ENCODE assay signal across 32 mouse cellular contexts in the genomic region with DNA sequence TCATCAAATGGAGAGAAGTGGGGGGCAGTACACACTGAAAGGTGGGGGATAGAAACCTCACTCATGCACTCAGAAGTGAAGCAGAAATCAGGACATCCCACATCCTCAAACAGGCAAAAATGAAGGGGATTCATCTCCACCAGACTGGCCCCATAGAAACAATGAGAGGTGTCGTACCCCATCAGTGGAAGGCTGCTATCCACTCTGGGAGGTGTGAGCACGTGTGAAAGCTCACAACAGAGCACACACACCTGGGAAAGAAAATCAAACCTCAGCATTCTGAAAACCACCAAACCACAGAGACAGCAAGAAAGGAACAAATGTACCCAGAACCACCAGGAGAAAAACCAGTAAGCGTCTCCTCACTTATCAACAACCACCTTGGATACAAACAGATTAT.
"Had no signal": no experiment of that assay in that cellular context is flagged by ENCODE, and none has a peak within 500 bp of the region (broad histone marks: within the 10 kb centered on the region; RNA-seq: fewer than 3 reads in every experiment).

No protein-coding gene starts in this region.

- H3K27me3 ChIP-seq: limb, embryonic 12.5 days; limb, embryonic 13.5 days; limb, embryonic 15.5 days; liver, embryonic 12.5 days; liver, embryonic 13.5 days; liver, embryonic 15.5 days; lung, embryonic 15.5 days; megakaryocyte, embryonic 14.5 days; midbrain, embryonic 12.5 days; midbrain, embryonic 13.5 days; midbrain, embryonic 15.5 days had no signal

- H3K4me3 ChIP-seq: left cerebral cortex, adult 2 months; limb, embryonic 10.5 days; limb, embryonic 12.5 days; limb, embryonic 13.5 days; limb, embryonic 15.5 days; liver, embryonic 12.5 days; liver, embryonic 13.5 days; liver, embryonic 15.5 days; lung, embryonic 15.5 days; megakaryocyte, embryonic 14.5 days; midbrain, embryonic 10.5 days; midbrain, embryonic 12.5 days; midbrain, embryonic 13.5 days; midbrain, embryonic 15.5 days; myocyte had no signal

- DNase-seq: left cerebral cortex, postnatal 4 days; liver; liver, embryonic 13.5 days; liver, postnatal 0 days; lung, adult 18-20 months; lung, adult 2 months; lung, embryonic 14.5 days; lung, postnatal 10 days; lung, postnatal 14 days; lung, postnatal 36 days; lung, postnatal 4 days; midbrain, embryonic 14.5 days had no signal

- H3K9me3 ChIP-seq: limb, embryonic 10.5 days; limb, embryonic 15.5 days; liver, embryonic 15.5 days; lung, embryonic 15.5 days; midbrain, embryonic 10.5 days; midbrain, embryonic 13.5 days; midbrain, embryonic 15.5 days had no signal

- H3K36me3 ChIP-seq: limb, embryonic 10.5 days; limb, embryonic 12.5 days; limb, embryonic 13.5 days; limb, embryonic 15.5 days; liver, embryonic 12.5 days; liver, embryonic 13.5 days; liver, embryonic 15.5 days; lung, embryonic 15.5 days; midbrain, embryonic 10.5 days; midbrain, embryonic 12.5 days; midbrain, embryonic 13.5 days; midbrain, embryonic 15.5 days had no signal

- H3K27ac ChIP-seq: left cerebral cortex, adult 2 months; limb, embryonic 10.5 days; limb, embryonic 12.5 days; limb, embryonic 13.5 days; limb, embryonic 15.5 days; liver, embryonic 12.5 days; liver, embryonic 13.5 days; liver, embryonic 14.5 days; liver, embryonic 15.5 days; lung, embryonic 15.5 days; macrophage; midbrain, embryonic 10.5 days; midbrain, embryonic 12.5 days; midbrain, embryonic 13.5 days; midbrain, embryonic 15.5 days had no signal

- H3K4me2 ChIP-seq: limb, embryonic 12.5 days; limb, embryonic 13.5 days; limb, embryonic 15.5 days; liver, embryonic 11.5 days; liver, embryonic 12.5 days; liver, embryonic 13.5 days; liver, embryonic 15.5 days; lung, embryonic 14.5 days; lung, embryonic 15.5 days; midbrain, embryonic 11.5 days; midbrain, embryonic 12.5 days; midbrain, embryonic 13.5 days; midbrain, embryonic 15.5 days had no signal

- H3K4me1 ChIP-seq: limb, embryonic 10.5 days; limb, embryonic 12.5 days; limb, embryonic 13.5 days; limb, embryonic 15.5 days; lung, embryonic 15.5 days; midbrain, embryonic 10.5 days; midbrain, embryonic 12.5 days; midbrain, embryonic 13.5 days; midbrain, embryonic 15.5 days had no signal

- ATAC-seq: liver, embryonic 12.5 days; liver, postnatal 0 days; lung, postnatal 0 days; midbrain, embryonic 13.5 days; midbrain, embryonic 15.5 days; midbrain, embryonic 16.5 days had no signal

- H3K9ac ChIP-seq: limb, embryonic 12.5 days; limb, embryonic 13.5 days; limb, embryonic 15.5 days; liver, embryonic 12.5 days; liver, embryonic 13.5 days; liver, embryonic 14.5 days; liver, embryonic 15.5 days; liver, postnatal 0 days; lung, embryonic 14.5 days; lung, embryonic 15.5 days; midbrain, embryonic 12.5 days; midbrain, embryonic 13.5 days; midbrain, embryonic 15.5 days had no signal
